Mouse (Mus musculus) cerebellum, adult 11-12 months (tissue): ENCODE measurements around the gene BC004004.
"Not testable (repeated sequence)": the region's sequence is repeated elsewhere in the genome, so short reads cannot be mapped to it uniquely, and the experiment has no call there.

Experiments
- DNase-seq: peaks from one replicate; pipeline ENCODE4 v3.0.0; 2022

The BC004004 gene

GRCm38 (mm10) chr17:29268682-29269348 is at the start of gene BC004004:
BC004004 (plus strand) TSS chr17:29268788.
- DNase-seq = peak; percentile 97

GRCm38 (mm10) chr17:29220631-29221030 is 48.0 kb upstream of the BC004004 start:
- DNase-seq = no peak

GRCm38 (mm10) chr17:29231109-29231508 is 37.5 kb upstream of the BC004004 start:
- DNase-seq = no peak

- no peak for DNase-seq
These were observed 32.5 kb upstream of the BC004004 start for GRCm38 (mm10) chr17:29236111-29236510.

- DNase-seq = no peak
These were observed 31.3 kb upstream of the BC004004 start for GRCm38 (mm10) chr17:29237267-29237771.

GRCm38 (mm10) chr17:29237772-29238420 is 30.7 kb upstream of the BC004004 start, which contains the start of gene Cpne5:
Cpne5 (minus strand) TSS chr17:29238167.
- no peak for DNase-seq

- no peak for DNase-seq
These were observed 30.1 kb upstream of the BC004004 start for GRCm38 (mm10) chr17:29238421-29238945.

GRCm38 (mm10) chr17:29244912-29245311 is 23.7 kb upstream of the BC004004 start:
- DNase-seq = no peak

GRCm38 (mm10) chr17:29245725-29246124 is 22.9 kb upstream of the BC004004 start:
- DNase-seq = no peak

GRCm38 (mm10) chr17:29246602-29247001 is 22.0 kb upstream of the BC004004 start:
- DNase-seq = peak; percentile 49

- no peak for DNase-seq
These were observed 20.7 kb upstream of the BC004004 start for GRCm38 (mm10) chr17:29247881-29248280.

- no peak for DNase-seq
These were observed 19.1 kb upstream of the BC004004 start for GRCm38 (mm10) chr17:29249512-29249911.

GRCm38 (mm10) chr17:29251006-29251405 is 17.6 kb upstream of the BC004004 start:
- DNase-seq = not testable (repeated sequence)

- no peak for DNase-seq
These were observed 16.8 kb upstream of the BC004004 start for GRCm38 (mm10) chr17:29251608-29252390.

GRCm38 (mm10) chr17:29253236-29253635 is 15.4 kb upstream of the BC004004 start:
- no peak for DNase-seq

GRCm38 (mm10) chr17:29253684-29254083 is 14.9 kb upstream of the BC004004 start:
- DNase-seq = no peak

GRCm38 (mm10) chr17:29254784-29255183 is 13.8 kb upstream of the BC004004 start:
- DNase-seq = not testable (repeated sequence)

GRCm38 (mm10) chr17:29256507-29256906 is 12.1 kb upstream of the BC004004 start:
- DNase-seq = no peak

GRCm38 (mm10) chr17:29257001-29257511 is 11.5 kb upstream of the BC004004 start:
- no peak for DNase-seq

- no peak for DNase-seq
These were observed 10.5 kb upstream of the BC004004 start for GRCm38 (mm10) chr17:29258025-29258558.

GRCm38 (mm10) chr17:29258921-29259320 is 9.7 kb upstream of the BC004004 start:
- no peak for DNase-seq

GRCm38 (mm10) chr17:29259489-29259888 is 9.1 kb upstream of the BC004004 start:
- DNase-seq = peak; percentile 66

GRCm38 (mm10) chr17:29260501-29260900 is 8.1 kb upstream of the BC004004 start:
- no peak for DNase-seq
